Mouse (Mus musculus) ES-E14 (cell line): ENCODE results near the gene Kif18a. TPM values are rescaled to one million over a fixed set of nuclear protein-coding genes. Genes with fewer than 3 reads are reported as not detected.

ENCODE experiments used
- DNase-seq: peaks from one replicate; pipeline ENCODE4 v3.0.0-alpha.2; 2013; ENCODE audit warnings: low read depth, low spot score
- H3K27ac ChIP-seq: 2 replicates; pipeline ENCODE4 v1.5.1; 2012; ENCODE audit warnings: low read depth, mild to moderate bottlenecking, low read length, moderate library complexity, mixed read lengths; ENCODE audit not compliant: poor library complexity, insufficient read depth, severe bottlenecking
- H3K36me3 ChIP-seq: 2 replicates; pipeline ENCODE4 v1.6.1; 2012; ENCODE audit warnings: mild to moderate bottlenecking, low read length, moderate library complexity, mixed read lengths; ENCODE audit not compliant: control insufficient read depth, poor library complexity, insufficient read depth, severe bottlenecking
- H3K4me1 ChIP-seq, 2 experiments: fragments of 150-350 bp in 1 of 2; sonication (generic) in 1 of 2; 2 replicates each; pipeline ENCODE4 v1.6.1; 2012; ENCODE audit warnings: low read length in 2 of 2, mild to moderate bottlenecking in 1 of 2, mixed read lengths in 1 of 2; ENCODE audit not compliant: control insufficient read depth in 2 of 2, insufficient read depth in 2 of 2, poor library complexity in 1 of 2
- H3K4me3 ChIP-seq, 2 experiments: fragments of 150-350 bp in 1 of 2; sonication (generic) in 1 of 2; 2 replicates each; pipeline ENCODE4 v1.5.1; 2012; ENCODE audit warnings: low read length in 2 of 2, low read depth in 1 of 2, mild to moderate bottlenecking in 1 of 2, mixed read lengths in 1 of 2; ENCODE audit not compliant: insufficient read depth in 1 of 2, poor library complexity in 1 of 2, severe bottlenecking in 1 of 2
- H3K9ac ChIP-seq: 2 replicates; pipeline ENCODE4 v1.6.1; 2012; ENCODE audit warnings: low read depth, mild to moderate bottlenecking, low read length, mixed read lengths; ENCODE audit not compliant: poor library complexity, insufficient read depth, severe bottlenecking
- H3K9me3 ChIP-seq: fragments of 150-350 bp; sonication (generic); 2 replicates; pipeline ENCODE4 v1.6.1; 2012; ENCODE audit warnings: low read depth, mild to moderate bottlenecking, low read length; ENCODE audit not compliant: control insufficient read depth, insufficient read depth
- CHD2 ChIP-seq: IDR thresholded peaks from 2 replicates; pipeline ENCODE4 v1.6.1; 2014; ENCODE audit warnings: mild to moderate bottlenecking, low read depth, low read length, inconsistent platforms
- HCFC1 ChIP-seq: IDR thresholded peaks from 2 replicates; pipeline ENCODE4 v1.6.1; 2012; ENCODE audit warnings: low read length, inconsistent platforms, borderline replicate concordance; ENCODE audit not compliant: insufficient read depth
- MAFK ChIP-seq: IDR thresholded peaks from 2 replicates; pipeline ENCODE4 v1.6.1; 2014; ENCODE audit warnings: mild to moderate bottlenecking, low read depth, low read length, inconsistent platforms; ENCODE audit not compliant: insufficient read depth
- ZC3H11A ChIP-seq: IDR thresholded peaks from 2 replicates; pipeline ENCODE4 v1.6.1; 2012; ENCODE audit warnings: low read depth, mild to moderate bottlenecking, inconsistent platforms, low read length, borderline replicate concordance
- ZNF384 ChIP-seq: IDR thresholded peaks from 2 replicates; pipeline ENCODE4 v1.6.1; 2012; ENCODE audit warnings: low read depth, low read length, inconsistent platforms
- in situ Hi-C, 2 experiments: fragments of 600-800 bp; cut with MboI; formaldehyde crosslinking; loops; one replicate each; pipeline ENCODE4 v1.15.1; 2025; ENCODE audit warnings: low sequenced_read_pairs in 2 of 2, inconsistent platforms in 1 of 2; ENCODE audit not compliant: unreplicated experiment in 2 of 2
- total RNA-seq: library from RNA; depleted of rRNA; stranded (reverse); fragments of 300-350 nt; gene quantifications from 2 replicates; pipeline ENCODE4 v1.2.3, GENCODE M21; 2012

The Kif18a gene
- total RNA-seq, 1 experiment, result 26.9 TPM

GRCm38 (mm10) chr2:109335765-109336164 lies 55.2 kb downstream of the Kif18a start:
- Histone ChIP-seq H3K36me3 (peaks cover 4% of the 10 kb centered on the region), H3K4me1 (0 out of 4 replicates have a peak, but pooled peaks cover 0 to 2% of the 10 kb centered on the region in 2 experiments), H3K4me3 (no peak overlapping the region), H3K9ac (no peak overlapping the region), H3K27ac (no peak overlapping the region), H3K9me3 (no peaks in the 10 kb centered on the region)
- in situ Hi-C loops, result no loop called here
- TF ChIP-seq CHD2 (no peak), ZNF384 (no peak)
- no peak for DNase-seq

- Histone ChIP-seq H3K9me3 (no peaks in the 10 kb centered on the region), H3K4me3 (no peak overlapping the region), H3K9ac (no peak overlapping the region), H3K36me3 (peaks cover 1% of the 10 kb centered on the region; the same call in 1 of the 2 replicates), H3K4me1 (0 out of 4 replicates have a peak, but pooled peaks cover 0 to 2% of the 10 kb centered on the region in 2 experiments), H3K27ac (no peak overlapping the region)
- DNase-seq, result no peak
- TF ChIP-seq MAFK (no peak), ZC3H11A (no peak), CHD2 (no peak), HCFC1 (no peak)
- in situ Hi-C loops, result no loop called here
Measured at GRCm38 (mm10) chr2:109345386-109345785, 64.8 kb downstream of the Kif18a start.

- in situ Hi-C loops, result no loop called here
- no peak overlapping the region for H3K9ac ChIP-seq
- H3K4me3 ChIP-seq, result no peak overlapping the region
- no peak for DNase-seq
- H3K36me3 ChIP-seq, result no peaks in the 10 kb centered on the region
- H3K9me3 ChIP-seq, result no peaks in the 10 kb centered on the region
- TF ChIP-seq ZNF384, result no peak
- TF ChIP-seq MAFK, result no peak
- TF ChIP-seq CHD2, result no peak
- TF ChIP-seq HCFC1, result no peak
- TF ChIP-seq ZC3H11A, result no peak
- no peak overlapping the region for H3K27ac ChIP-seq
- no peaks in the 10 kb centered on the region for H3K4me1 ChIP-seq
Measured at GRCm38 (mm10) chr2:109348742-109349141, 68.2 kb downstream of the Kif18a start.

GRCm38 (mm10) chr2:109358456-109359141 lies 78.1 kb downstream of the Kif18a start:
- Histone ChIP-seq H3K9ac (no peak overlapping the region), H3K9me3 (no peaks in the 10 kb centered on the region), H3K4me1 (no peaks in the 10 kb centered on the region), H3K27ac (no peak overlapping the region), H3K36me3 (no peaks in the 10 kb centered on the region), H3K4me3 (no peak overlapping the region)
- DNase-seq, result no peak
- in situ Hi-C loops, result no loop called here
- TF ChIP-seq MAFK, result no peak
- no peak for TF ChIP-seq ZNF384
- no peak for TF ChIP-seq CHD2

- H3K27ac ChIP-seq, result no peak overlapping the region
- no peak for DNase-seq
- no peaks in the 10 kb centered on the region for H3K4me1 ChIP-seq
- in situ Hi-C loops, result no loop called here
- no peaks in the 10 kb centered on the region for H3K9me3 ChIP-seq
- no peak overlapping the region for H3K4me3 ChIP-seq
- no peak for TF ChIP-seq ZNF384
- no peak for TF ChIP-seq MAFK
- no peak for TF ChIP-seq HCFC1
- no peak for TF ChIP-seq ZC3H11A
- no peak for TF ChIP-seq CHD2
- H3K9ac ChIP-seq, result no peak overlapping the region
- H3K36me3 ChIP-seq, result no peaks in the 10 kb centered on the region
Measured at GRCm38 (mm10) chr2:109365962-109366361, 85.4 kb downstream of the Kif18a start.
